Mouse (Mus musculus): ENCODE results near the gene Ifna14. TPM values are rescaled to one million over a fixed set of nuclear protein-coding genes. Genes with fewer than 3 reads are reported as not detected.

Ifna14 gene
- not detected for total RNA-seq (2023)

GRCm38 (mm10) chr4:88571698-88572097 lies at the start of gene Ifna14:
TSS of gene Ifna14 (minus strand) at chr4:88571798.

GRCm38 (mm10) chr4:88603276-88603675 lies 31.7 kb upstream of the Ifna14 start, which contains the start of gene Ifna12:
TSS of gene Ifna12 (minus strand) at chr4:88603376.

GRCm38 (mm10) chr4:88592285-88592684 lies 20.7 kb upstream of the Ifna14 start, which contains the start of gene Ifna9:
TSS of gene Ifna9 (minus strand) at chr4:88592385.

GRCm38 (mm10) chr4:88558145-88558544 lies 13.5 kb downstream of the Ifna14 start, which contains the start of gene Ifna15:
TSS of gene Ifna15 (minus strand) at chr4:88558245.

GRCm38 (mm10) chr4:88522674-88523073 lies 48.9 kb downstream of the Ifna14 start, which contains the start of gene Ifnb1:
TSS of gene Ifnb1 (minus strand) at chr4:88522774.

Other genes starting within 250 kb of the Ifna14 start
- gene Hacd4, start 132.9 kb downstream of the Ifna14 start, total RNA-seq (2023) = 10 to 100 TPM; 91.3 to 98.5 TPM
- not detected for gene Ifnb1, start 49.0 kb downstream of the Ifna14 start, total RNA-seq (2023)
- gene Ifna15, start 13.6 kb downstream of the Ifna14 start, total RNA-seq (2023) = not detected
- gene Ifna9, start 20.6 kb upstream of the Ifna14 start, total RNA-seq (2023) = not detected
- not detected for gene Ifna12, start 31.6 kb upstream of the Ifna14 start, total RNA-seq (2023)
- not detected for gene C87499, start 62.6 kb upstream of the Ifna14 start, total RNA-seq (2023)
- gene Ifna13, start 72.7 kb upstream of the Ifna14 start, total RNA-seq (2023) = not detected
- gene Ifna16, start 105.1 kb upstream of the Ifna14 start, total RNA-seq (2023) = not detected
- not detected for gene Ifna2, start 112.1 kb upstream of the Ifna14 start, total RNA-seq (2023)
- gene Ifnab, start 119.6 kb upstream of the Ifna14 start, total RNA-seq (2023) = not detected
- gene Gm26566, start 150.0 kb upstream of the Ifna14 start, total RNA-seq (2023) = under 1 TPM; 0.37 to 0.58 TPM
- 10 to 100 TPM; 49.2 to 57.1 TPM for gene Klhl9, start 150.7 kb upstream of the Ifna14 start, total RNA-seq (2023)
- not detected for gene Gm13271, start 183.1 kb upstream of the Ifna14 start, total RNA-seq (2023)
- gene Gm13283, start 188.3 kb upstream of the Ifna14 start, total RNA-seq (2023) = not detected
- gene Gm13290, start 202.0 kb upstream of the Ifna14 start, total RNA-seq (2023) = under 1 TPM in 1 of 2 experiments, not detected in 1; 0.38 TPM
- not detected for gene Gm13289, start 205.1 kb upstream of the Ifna14 start, total RNA-seq (2023)
- not detected for gene Gm13272, start 208.1 kb upstream of the Ifna14 start, total RNA-seq (2023)
- not detected for gene Ifnz, start 210.3 kb upstream of the Ifna14 start, total RNA-seq (2023)
- not detected for gene Gm13276, start 213.9 kb upstream of the Ifna14 start, total RNA-seq (2023)
- not detected for gene Gm13277, start 216.8 kb upstream of the Ifna14 start, total RNA-seq (2023)
- gene Gm13278, start 219.8 kb upstream of the Ifna14 start, total RNA-seq (2023) = not detected
- not detected for gene Gm13275, start 222.7 kb upstream of the Ifna14 start, total RNA-seq (2023)
- gene Gm13279, start 225.6 kb upstream of the Ifna14 start, total RNA-seq (2023) = not detected
- under 1 TPM in 1 of 2 experiments, not detected in 1; 0.36 TPM for gene Gm13285, start 227.9 kb upstream of the Ifna14 start, total RNA-seq (2023)
- not detected for gene Gm13287, start 231.5 kb upstream of the Ifna14 start, total RNA-seq (2023)
- gene Gm13288, start 233.7 kb upstream of the Ifna14 start, total RNA-seq (2023) = not detected
- gene Ifna7, start 244.4 kb upstream of the Ifna14 start, total RNA-seq (2023) = not detected
- not detected for gene Ifna11, start 248.2 kb upstream of the Ifna14 start, total RNA-seq (2023)

All from neutrophil, adult 59 days (primary cell).